Mouse (Mus musculus) liver, embryonic 14.5 days (tissue): ENCODE measurements around the gene Fmo2.
A peak's percentile ranks its signal among the peaks of the same experiment; 100 is the strongest.

Source experiments
- CTCF ChIP-seq: IDR thresholded peaks from 2 replicates; pipeline ENCODE4 v1.5.1; 2016; ENCODE audit warnings: antibody characterized with exemption, low read depth, control low read depth
- EP300 ChIP-seq: IDR thresholded peaks from 2 replicates; pipeline ENCODE4 v1.6.1; 2016; ENCODE audit warnings: antibody characterized with exemption, low read depth

DNA sequence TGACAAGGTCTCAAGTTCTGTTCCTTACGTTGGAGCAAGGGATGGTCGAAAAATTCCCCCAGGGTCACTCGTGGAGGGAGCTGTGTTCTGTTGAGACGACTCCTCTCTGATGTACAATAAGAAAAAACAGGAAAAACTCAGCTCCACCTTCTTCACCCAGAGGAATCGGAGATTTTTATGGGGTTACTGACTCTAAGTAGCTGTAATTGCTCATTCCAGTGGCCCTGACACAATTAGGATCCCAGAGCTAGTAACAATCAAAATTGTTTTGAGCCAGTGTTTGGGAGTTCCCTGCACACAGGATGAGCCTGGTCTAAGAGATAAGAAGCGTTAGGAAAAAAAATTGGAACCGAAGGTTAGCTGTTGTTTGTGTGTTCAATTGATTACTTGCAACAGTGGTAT is 32.2 kb downstream of the Fmo2 start, which contains the start of gene Fmo1:
- no peak for TF ChIP-seq CTCF
- TF ChIP-seq EP300 = peak; percentile 57; the same call in 1 of the 2 replicates
